Mouse (Mus musculus) liver, adult 2 months (tissue): Measurements from ENCODE around the gene Gm20388. TPM values are rescaled to one million over a fixed set of nuclear protein-coding genes. Genes with fewer than 3 reads are reported as not detected.

Experiments used
- DNase-seq: peaks from one replicate; pipeline ENCODE4 v3.0.0-alpha.2; 2011; ENCODE audit warnings: low read depth, low spot score; ENCODE audit errors: extremely low read depth
- H3K27ac ChIP-seq: fragments of 200-500 bp; replicated peaks from 2 replicates; pipeline ENCODE4 v1.5.1; 2012; ENCODE audit warnings: low read depth, mild to moderate bottlenecking, control low read depth, inconsistent platforms, low read length; ENCODE audit not compliant: insufficient read depth
- H3K27me3 ChIP-seq: fragments of 200-500 bp; 2 replicates; pipeline ENCODE4 v1.6.1; 2012; ENCODE audit warnings: mild to moderate bottlenecking, moderate library complexity, low read length, inconsistent platforms; ENCODE audit not compliant: control insufficient read depth, insufficient read depth
- H3K36me3 ChIP-seq: fragments of 200-500 bp; 2 replicates; pipeline ENCODE4 v1.6.1; 2012; ENCODE audit warnings: low read length, inconsistent platforms; ENCODE audit not compliant: control insufficient read depth, insufficient read depth
- H3K4me1 ChIP-seq: fragments of 200-500 bp; 2 replicates; pipeline ENCODE4 v1.6.1; 2011; ENCODE audit warnings: low read length; ENCODE audit not compliant: control insufficient read depth, insufficient read depth
- H3K4me3 ChIP-seq: fragments of 200-500 bp; 2 replicates; pipeline ENCODE4 v1.5.1; 2011; ENCODE audit warnings: low read depth, mild to moderate bottlenecking, control low read depth, low read length, moderate library complexity; ENCODE audit not compliant: insufficient read depth
- H3K79me2 ChIP-seq: fragments of 200-500 bp; 2 replicates; pipeline ENCODE4 v1.6.1; 2012; ENCODE audit warnings: inconsistent platforms, mild to moderate bottlenecking, low read length, moderate library complexity; ENCODE audit not compliant: control insufficient read depth, insufficient read depth
- H3K9ac ChIP-seq: fragments of 200-500 bp; 2 replicates; pipeline ENCODE4 v1.6.1; 2012; ENCODE audit warnings: low read depth, mild to moderate bottlenecking, control low read depth, inconsistent platforms, low read length
- CTCF ChIP-seq: fragments of 200-500 bp; IDR thresholded peaks from 2 replicates; pipeline ENCODE4 v1.5.1; 2011; ENCODE audit warnings: low read depth, low read length, control low read depth
- POLR2A ChIP-seq: fragments of 200-500 bp; IDR thresholded peaks from 2 replicates; pipeline ENCODE4 v1.6.1; 2011; ENCODE audit warnings: low read length, control low read depth; ENCODE audit not compliant: insufficient read depth; ENCODE audit errors: extremely low read depth
- WGBS: fragments of 180-500 bp; shearing (Covaris S2); methylation state at CpG from one replicate; pipeline ENCODE4 v1.1.7; 2018; 5-methylcytosine and 5-hydroxymethylcytosine counted together
- polyA plus RNA-seq: library from polyadenylated mRNA; depleted of rRNA; stranded (reverse); fragments of >200 nt; gene quantifications from 2 replicates; pipeline ENCODE4 v1.2.3, GENCODE M21; 2012
- total RNA-seq: library from RNA; depleted of rRNA; stranded (reverse); fragments of >200 nt; gene quantifications from 2 replicates; pipeline ENCODE4 v1.2.3, GENCODE M21; 2014

Gene Gm20388
- total and polyA plus RNA-seq, 2 experiments = 6.4 to 19.9 TPM

DNA sequence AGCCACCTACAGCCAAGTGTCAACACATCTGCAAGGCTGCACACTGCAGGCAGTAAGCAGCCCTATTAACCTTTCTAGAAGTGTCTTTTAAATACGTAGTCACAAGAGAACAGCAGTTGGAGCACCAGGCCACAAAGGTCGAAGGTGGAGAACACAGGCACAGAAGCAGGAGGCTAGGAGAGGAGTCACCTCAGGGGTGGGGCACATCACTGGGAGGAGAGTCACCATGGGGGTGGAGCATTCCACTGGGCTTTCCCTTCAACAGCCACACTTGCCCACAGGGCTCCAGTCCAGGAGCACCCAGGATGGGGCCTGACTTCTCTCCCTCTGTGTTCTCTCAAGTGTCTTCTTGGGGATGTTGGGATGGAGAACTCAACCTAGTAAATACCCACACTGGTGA is 185.8 kb downstream of the Gm20388 start:
- 13% methylated on average over 2 of the region's 2 CpGs for WGBS
- Histone ChIP-seq H3K4me1 (peaks cover 34% of the 10 kb centered on the region), H3K36me3 (peaks cover 9% of the 10 kb centered on the region), H3K27ac (peak overlapping the region; percentile 71), H3K4me3 (no peak overlapping the region), H3K27me3 (no peaks in the 10 kb centered on the region), H3K79me2 (peaks cover 48% of the 10 kb centered on the region), H3K9ac (no peak overlapping the region)
- DNase-seq = peak; percentile 92
- TF ChIP-seq POLR2A = no peak
- TF ChIP-seq CTCF = no peak

GRCm38 (mm10) chr8:120100388-120101067 is 189.9 kb downstream of the Gm20388 start:
- H3K27me3 ChIP-seq = no peaks in the 10 kb centered on the region
- WGBS = under 1% methylated on average over 23 of the region's 25 CpGs
- H3K4me1 ChIP-seq = peaks cover 22% of the 10 kb centered on the region
- H3K79me2 ChIP-seq = peaks cover 40% of the 10 kb centered on the region
- peak; percentile 54 for DNase-seq
- peak overlapping the region; percentile 89 for H3K4me3 ChIP-seq
- TF ChIP-seq CTCF = no peak
- TF ChIP-seq POLR2A = no peak
- H3K36me3 ChIP-seq = no peaks in the 10 kb centered on the region
- H3K9ac ChIP-seq = peak overlapping the region; percentile 92
- peak overlapping the region; percentile 94 for H3K27ac ChIP-seq

GRCm38 (mm10) chr8:120101068-120101972 is 190.7 kb downstream of the Gm20388 start, which contains the start of gene Zdhhc7:
Gene Zdhhc7, minus strand, starts transcription at chr8:120101482.
- under 1% methylated on average over 88 of the region's 88 CpGs for WGBS
- no peaks in the 10 kb centered on the region for H3K27me3 ChIP-seq
- H3K36me3 ChIP-seq = no peaks in the 10 kb centered on the region
- DNase-seq = peak; percentile 60
- H3K79me2 ChIP-seq = peaks cover 40% of the 10 kb centered on the region
- H3K9ac ChIP-seq = peak within 1 kb of the TSS; percentile 92
- H3K4me1 ChIP-seq = peaks cover 14% of the 10 kb centered on the region
- H3K27ac ChIP-seq = peak within 1 kb of the TSS; percentile 94
- TF ChIP-seq CTCF (no peak), POLR2A (peak; percentile 32; the same call in 1 of the 2 replicates)
- peak within 1 kb of the TSS; percentile 89 for H3K4me3 ChIP-seq

- Histone ChIP-seq H3K27me3 (no peaks in the 10 kb centered on the region), H3K27ac (peak overlapping the region; percentile 72), H3K79me2 (peaks cover 23% of the 10 kb centered on the region; the same call in 1 of the 2 replicates), H3K9ac (no peak overlapping the region), H3K4me1 (peaks cover 10% of the 10 kb centered on the region), H3K36me3 (no peaks in the 10 kb centered on the region), H3K4me3 (no peak overlapping the region)
- WGBS = 83% methylated on average over 9 of the region's 9 CpGs
- TF ChIP-seq CTCF (no peak), POLR2A (no peak)
- DNase-seq = no peak
Measured at GRCm38 (mm10) chr8:120103916-120104315, 193.3 kb downstream of the Gm20388 start.

DNA sequence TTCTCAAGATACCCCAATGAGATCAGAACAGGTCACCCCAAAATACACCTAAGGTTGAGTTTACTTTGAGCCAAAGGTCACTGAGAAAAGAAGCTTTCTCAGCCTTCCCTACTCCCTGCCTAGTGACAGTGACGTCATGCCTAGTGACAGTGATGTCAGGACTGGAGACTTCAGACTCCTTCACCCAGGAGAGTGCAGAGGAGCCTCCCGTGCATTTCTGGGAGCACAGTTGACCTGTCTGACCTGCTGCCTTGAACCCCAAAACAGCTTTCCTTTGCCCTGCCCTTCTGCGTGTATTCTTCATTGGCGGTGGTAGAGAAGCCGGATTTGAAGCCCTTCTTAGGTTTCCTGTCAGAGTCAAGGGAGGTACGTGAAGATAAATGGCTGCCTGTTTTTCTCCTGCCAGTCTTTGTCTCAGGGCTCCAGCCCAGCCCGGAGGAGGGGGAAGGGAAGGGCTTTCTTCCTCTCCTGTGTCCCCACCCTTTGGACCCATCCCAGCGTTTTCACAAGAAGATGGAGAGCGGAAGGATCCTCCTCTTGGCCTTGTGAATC is 194.2 kb downstream of the Gm20388 start:
- TF ChIP-seq CTCF (no peak), POLR2A (no peak)
- Histone ChIP-seq H3K27ac (peak overlapping the region; percentile 77), H3K9ac (0 out of 2 replicates have a peak overlapping the region, but pooled peaks have one; percentile 8), H3K27me3 (no peaks in the 10 kb centered on the region), H3K4me1 (peaks cover 10% of the 10 kb centered on the region), H3K79me2 (peaks cover 15% of the 10 kb centered on the region; the same call in 1 of the 2 replicates), H3K36me3 (no peaks in the 10 kb centered on the region), H3K4me3 (no peak overlapping the region)
- 64% methylated on average over 9 of the region's 9 CpGs for WGBS
- no peak for DNase-seq
